Mouse (Mus musculus) stomach, embryonic 14.5 days (tissue): ENCODE data around the gene Aak1. TPM values are rescaled to one million over a fixed set of nuclear protein-coding genes. Genes with fewer than 3 reads are reported as not detected.

Experiments used
- ATAC-seq: fragments of 200-750 bp; cut with Nextera tagmentation; 2 replicates; pipeline ENCODE4 v1.8.0; 2017; ENCODE audit warnings: low read depth, moderate TSS enrichment; ENCODE audit not compliant: insufficient number of reproducible peaks, insufficient read depth, low FRiP score
- H3K27ac ChIP-seq: fragments of 300-500 bp; sonication (generic); 2 replicates; pipeline ENCODE4 v1.5.1; 2014; ENCODE audit warnings: mild to moderate bottlenecking, low read length, moderate library complexity, mixed read lengths
- H3K27me3 ChIP-seq: fragments of 300-500 bp; sonication (generic); 2 replicates; pipeline ENCODE4 v1.6.1; 2014; ENCODE audit warnings: low read length, control low read depth, mixed read lengths; ENCODE audit not compliant: control insufficient read depth, insufficient read depth
- H3K36me3 ChIP-seq: fragments of 300-500 bp; sonication (generic); 2 replicates; pipeline ENCODE4 v1.6.1; 2014; ENCODE audit warnings: mild to moderate bottlenecking, control low read depth, low read length, moderate library complexity, mixed read lengths; ENCODE audit not compliant: control insufficient read depth, insufficient read depth
- H3K4me1 ChIP-seq: fragments of 300-500 bp; sonication (generic); 2 replicates; pipeline ENCODE4 v1.6.1; 2014; ENCODE audit warnings: low read length, control low read depth, mixed read lengths; ENCODE audit not compliant: control insufficient read depth, insufficient read depth
- H3K4me2 ChIP-seq: fragments of 300-500 bp; sonication (generic); replicated peaks from 2 replicates; pipeline ENCODE4 v1.6.1; 2014; ENCODE audit warnings: low read depth, low read length, control low read depth
- H3K4me3 ChIP-seq: fragments of 300-500 bp; sonication (generic); 2 replicates; pipeline ENCODE4 v1.5.1; 2014; ENCODE audit warnings: low read depth, low read length, control low read depth
- H3K9ac ChIP-seq: fragments of 300-500 bp; sonication (generic); replicated peaks from 2 replicates; pipeline ENCODE4 v1.6.1; 2014; ENCODE audit warnings: low read depth, mild to moderate bottlenecking, control low read depth, low read length, moderate library complexity, mixed read lengths
- H3K9me3 ChIP-seq: fragments of 300-500 bp; sonication (generic); 2 replicates; pipeline ENCODE4 v1.6.1; 2016; ENCODE audit warnings: low read depth, low read length, control low read depth; ENCODE audit not compliant: control insufficient read depth
- WGBS: fragments of 180-500 bp; shearing (Covaris S2); extraction: QIAGEN DNeasy Blood & Tissue Kit; methylation state at CpG from one replicate; pipeline ENCODE4 v1.1.7; 2014; 5-methylcytosine and 5-hydroxymethylcytosine counted together
- polyA plus RNA-seq: library from polyadenylated mRNA; unstranded; fragments of >200 nt; fragmentation: Nextera tagmentation; extraction: Ambion mirVana; gene quantifications from 2 replicates; pipeline ENCODE4 v1.2.1, GENCODE M21; 2014

The Aak1 gene
- polyA plus RNA-seq, 1 experiment from 2014 or later = 28.6 TPM

DNA sequence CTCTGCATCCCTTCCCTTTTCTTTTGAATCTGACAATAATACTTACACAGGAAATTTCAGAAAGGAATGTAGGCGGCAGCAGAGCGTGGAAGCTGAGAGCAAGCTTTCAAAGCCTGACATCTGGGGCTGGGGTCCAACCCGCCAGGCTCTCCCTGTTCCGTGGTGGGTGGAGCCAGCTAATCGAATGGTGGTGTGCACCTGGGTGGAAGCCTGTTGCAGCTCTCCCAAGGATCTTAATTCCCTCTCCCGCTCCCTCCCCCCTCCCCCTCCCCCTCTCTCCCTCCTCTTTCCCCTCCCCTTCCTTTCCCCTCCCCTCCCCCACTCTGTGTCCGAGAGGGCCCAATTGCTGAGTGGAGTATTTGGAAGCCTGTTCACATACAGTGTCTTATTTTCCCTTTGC is 33.9 kb upstream of the Aak1 start:
- H3K4me3 ChIP-seq = no peak overlapping the region
- no peak overlapping the region for H3K9ac ChIP-seq
- WGBS = 4% methylated on average over 7 of the region's 7 CpGs

DNA sequence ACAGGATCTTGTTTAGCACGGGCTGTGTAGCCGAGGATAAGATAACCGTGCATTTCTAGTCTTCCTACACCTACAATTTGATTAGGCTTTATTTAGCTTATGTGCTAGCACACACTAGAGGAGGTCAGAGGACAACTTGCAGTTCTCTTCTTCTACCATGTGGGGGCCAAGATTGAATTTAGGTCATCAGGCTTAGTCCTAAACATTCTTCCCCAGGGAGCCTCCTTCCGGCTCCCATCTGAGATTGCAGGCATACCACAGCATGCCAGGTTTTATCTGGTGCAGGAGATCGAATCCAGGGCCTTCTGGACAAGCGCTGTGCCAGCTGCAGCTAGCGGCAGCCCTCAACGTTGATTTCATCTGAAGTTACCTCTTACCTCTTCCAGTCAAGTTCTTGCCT is 32.7 kb upstream of the Aak1 start:
- Histone ChIP-seq H3K27ac (no peak overlapping the region), H3K36me3 (no peaks in the 10 kb centered on the region), H3K4me3 (no peak overlapping the region), H3K27me3 (no peaks in the 10 kb centered on the region), H3K4me1 (peaks cover 11% of the 10 kb centered on the region), H3K4me2 (no peak overlapping the region), H3K9me3 (no peaks in the 10 kb centered on the region), H3K9ac (no peak overlapping the region)
- 16% methylated on average over 8 of the region's 8 CpGs for WGBS
- no peak for ATAC-seq

More for the DNA sequence above, 33.9 kb upstream of the Aak1 start:
- Histone ChIP-seq H3K36me3 (no peaks in the 10 kb centered on the region), H3K27me3 (no peaks in the 10 kb centered on the region), H3K4me1 (peaks cover 11% of the 10 kb centered on the region), H3K9me3 (no peaks in the 10 kb centered on the region), H3K4me2 (peak overlapping the region; percentile 29; the same call in 1 of the 2 replicates), H3K27ac (no peak overlapping the region)
- ATAC-seq = 0 out of 2 replicates have a peak, but pooled peaks have one; percentile 31

DNA sequence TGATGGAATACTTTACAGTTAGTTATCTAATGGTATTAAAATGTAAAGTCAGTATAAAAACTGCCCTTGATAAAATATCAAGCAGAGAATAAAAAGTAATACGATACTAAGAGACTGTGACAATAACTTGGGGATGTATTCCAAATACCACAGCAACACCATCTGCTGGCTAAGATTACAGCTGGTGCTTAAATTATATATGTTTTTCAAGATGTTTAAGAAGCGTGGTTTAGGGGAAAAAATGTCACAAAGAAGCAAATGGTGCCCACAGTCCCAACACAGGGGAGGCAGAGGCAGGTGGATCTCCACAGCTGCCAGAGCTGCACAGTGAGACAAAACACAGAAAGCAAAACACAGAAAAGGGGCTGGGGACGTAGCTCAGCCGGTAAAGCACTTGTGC is 30.4 kb upstream of the Aak1 start:
- ATAC-seq = no peak
- Histone ChIP-seq H3K27ac (no peak overlapping the region), H3K36me3 (no peaks in the 10 kb centered on the region), H3K4me3 (no peak overlapping the region), H3K4me1 (peaks cover 14% of the 10 kb centered on the region), H3K9me3 (no peaks in the 10 kb centered on the region), H3K4me2 (no peak overlapping the region), H3K27me3 (no peaks in the 10 kb centered on the region), H3K9ac (no peak overlapping the region)
- 76% methylated on average over 4 of the region's 4 CpGs for WGBS

GRCm38 (mm10) chr6:86819926-86820325 is 29.4 kb upstream of the Aak1 start:
- WGBS = 73% methylated on average over 5 of the region's 5 CpGs
- Histone ChIP-seq H3K4me3 (no peak overlapping the region), H3K4me1 (peaks cover 12% of the 10 kb centered on the region), H3K27me3 (no peaks in the 10 kb centered on the region), H3K36me3 (no peaks in the 10 kb centered on the region), H3K9me3 (no peaks in the 10 kb centered on the region), H3K9ac (no peak overlapping the region), H3K27ac (no peak overlapping the region), H3K4me2 (no peak overlapping the region)
- no peak for ATAC-seq

DNA sequence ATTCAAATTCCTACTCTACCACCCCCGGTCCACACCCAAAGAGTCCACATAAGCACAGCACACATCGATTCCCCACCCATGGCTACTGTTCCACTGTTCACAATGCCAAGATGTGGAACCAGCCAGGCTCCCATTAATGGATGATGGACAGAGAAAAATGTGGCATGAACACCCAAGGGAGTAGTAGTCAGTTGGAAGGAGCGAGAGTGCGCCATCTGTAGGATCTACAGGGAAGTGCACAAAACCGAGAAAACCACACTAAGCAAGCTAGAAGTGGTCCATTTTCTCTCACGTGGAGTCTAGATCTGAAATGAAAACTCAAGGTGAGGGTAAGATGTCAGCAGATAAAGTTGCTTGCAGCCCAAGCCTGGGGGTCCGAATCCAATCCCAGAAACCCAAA is 28.6 kb upstream of the Aak1 start:
- no peak overlapping the region for H3K9ac ChIP-seq
- ATAC-seq = no peak
- no peak overlapping the region for H3K27ac ChIP-seq
- H3K9me3 ChIP-seq = no peaks in the 10 kb centered on the region
- no peaks in the 10 kb centered on the region for H3K27me3 ChIP-seq
- no peaks in the 10 kb centered on the region for H3K36me3 ChIP-seq
- no peak overlapping the region for H3K4me2 ChIP-seq
- H3K4me1 ChIP-seq = 0 out of 2 replicates have a peak, but pooled peaks cover 5% of the 10 kb centered on the region
- H3K4me3 ChIP-seq = no peak overlapping the region
- 56% methylated on average over 7 of the region's 7 CpGs for WGBS

DNA sequence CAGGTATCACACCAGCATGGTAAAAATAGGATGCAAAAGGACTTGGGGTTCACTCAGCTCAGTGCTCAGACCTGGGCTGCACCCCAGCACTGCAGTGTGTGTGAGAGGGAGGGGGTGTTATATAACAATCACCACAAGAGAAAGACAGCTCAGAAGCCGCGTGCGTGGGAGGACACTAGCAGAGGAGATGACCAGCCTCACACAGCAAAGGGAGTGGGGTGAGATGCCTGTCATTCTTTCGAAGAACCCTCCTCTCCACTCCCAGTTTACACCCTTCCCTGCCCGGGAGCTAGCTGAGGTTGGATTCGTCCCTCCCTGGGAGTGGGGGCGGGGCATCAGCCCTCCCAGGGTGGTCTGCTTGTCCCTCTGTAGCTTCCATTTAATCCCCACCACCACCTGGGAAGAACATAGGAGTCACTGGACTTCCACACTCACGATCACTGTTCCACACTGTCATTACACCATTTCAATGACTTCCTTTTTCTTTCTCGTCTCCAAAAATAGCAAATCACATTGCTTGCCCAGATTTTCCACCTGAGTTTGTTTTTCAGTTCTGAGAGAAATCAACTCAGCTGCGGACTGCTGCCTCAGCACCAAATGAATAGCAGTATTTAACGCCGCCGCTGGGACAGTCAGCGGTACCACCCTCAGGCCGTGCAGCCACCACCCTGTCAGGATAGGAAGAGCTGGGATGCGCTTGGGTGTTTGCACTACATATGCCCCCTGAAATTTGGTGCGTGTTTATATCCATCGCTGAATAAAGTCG is 26.8 kb upstream of the Aak1 start:
- WGBS = 4% methylated on average over 19 of the region's 19 CpGs
- peak; percentile 33; the same call in 1 of the 2 replicates for ATAC-seq

DNA sequence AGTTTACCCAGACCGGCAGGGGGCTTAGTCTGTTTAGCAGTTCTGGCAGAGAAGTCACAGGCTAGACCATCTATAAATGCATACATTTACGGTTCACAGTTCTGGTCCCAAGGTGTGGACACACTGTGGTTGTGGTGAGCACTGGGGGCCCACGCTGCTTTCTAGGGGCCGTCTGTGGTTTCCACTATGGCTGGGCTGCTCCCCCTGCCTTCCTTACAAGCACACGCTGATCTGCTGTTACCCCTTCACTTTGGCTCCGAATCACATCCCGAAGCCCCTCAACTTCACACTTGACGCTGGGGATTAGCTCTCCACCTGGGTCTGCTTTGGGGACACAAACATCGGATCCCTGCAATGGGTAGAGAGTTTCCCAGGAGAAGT is 26.3 kb upstream of the Aak1 start:
- 0 out of 2 replicates have a peak, but pooled peaks cover 3% of the 10 kb centered on the region for H3K4me1 ChIP-seq
- no peaks in the 10 kb centered on the region for H3K27me3 ChIP-seq
- H3K4me2 ChIP-seq = peak overlapping the region; percentile 37; the same call in 1 of the 2 replicates
- 29% methylated on average over 9 of the region's 9 CpGs for WGBS
- H3K36me3 ChIP-seq = no peaks in the 10 kb centered on the region
- H3K4me3 ChIP-seq = no peak overlapping the region
- no peak overlapping the region for H3K9ac ChIP-seq
- 0 out of 2 replicates have a peak, but pooled peaks have one; percentile 7 for ATAC-seq
- no peaks in the 10 kb centered on the region for H3K9me3 ChIP-seq
- no peak overlapping the region for H3K27ac ChIP-seq

More for the DNA sequence above, 26.8 kb upstream of the Aak1 start:
- H3K9me3 ChIP-seq = no peaks in the 10 kb centered on the region
- H3K4me1 ChIP-seq = 0 out of 2 replicates have a peak, but pooled peaks cover 3% of the 10 kb centered on the region
- H3K27ac ChIP-seq = no peak overlapping the region
- peak overlapping the region; percentile 37 for H3K4me2 ChIP-seq
- no peak overlapping the region for H3K9ac ChIP-seq
- no peaks in the 10 kb centered on the region for H3K27me3 ChIP-seq
- no peak overlapping the region; the same call in 1 of the 2 replicates for H3K4me3 ChIP-seq
- no peaks in the 10 kb centered on the region for H3K36me3 ChIP-seq

DNA sequence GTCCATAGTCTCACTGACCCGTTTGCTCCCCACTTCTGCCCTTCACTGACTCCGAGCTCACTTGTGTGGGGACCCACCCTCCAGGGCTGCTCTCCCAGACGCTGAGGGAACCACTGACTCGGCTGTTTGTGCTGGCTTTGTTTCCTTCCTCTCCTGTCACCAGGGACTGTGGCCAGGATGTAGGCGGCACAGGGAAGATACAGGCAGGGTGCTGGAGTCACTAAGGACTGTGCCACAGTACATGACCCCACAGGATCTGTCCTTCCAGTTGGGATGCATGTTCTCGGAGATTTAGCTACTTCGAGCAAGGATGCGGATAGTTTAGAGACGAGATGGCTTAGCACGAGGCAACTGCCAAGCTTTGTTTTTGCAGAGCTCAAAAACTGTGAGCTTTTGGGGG is 25.5 kb upstream of the Aak1 start:
- H3K27me3 ChIP-seq = no peaks in the 10 kb centered on the region
- H3K36me3 ChIP-seq = no peaks in the 10 kb centered on the region
- H3K4me3 ChIP-seq = no peak overlapping the region
- no peak for ATAC-seq
- H3K9ac ChIP-seq = no peak overlapping the region
- WGBS = 42% methylated on average over 10 of the region's 10 CpGs
- H3K4me1 ChIP-seq = 0 out of 2 replicates have a peak, but pooled peaks cover 3% of the 10 kb centered on the region
- H3K4me2 ChIP-seq = no peak overlapping the region
- no peak overlapping the region for H3K27ac ChIP-seq
- H3K9me3 ChIP-seq = no peaks in the 10 kb centered on the region
